Mouse (Mus musculus): ENCODE measurements around the gene Unc5c.

The Unc5c gene

DNA sequence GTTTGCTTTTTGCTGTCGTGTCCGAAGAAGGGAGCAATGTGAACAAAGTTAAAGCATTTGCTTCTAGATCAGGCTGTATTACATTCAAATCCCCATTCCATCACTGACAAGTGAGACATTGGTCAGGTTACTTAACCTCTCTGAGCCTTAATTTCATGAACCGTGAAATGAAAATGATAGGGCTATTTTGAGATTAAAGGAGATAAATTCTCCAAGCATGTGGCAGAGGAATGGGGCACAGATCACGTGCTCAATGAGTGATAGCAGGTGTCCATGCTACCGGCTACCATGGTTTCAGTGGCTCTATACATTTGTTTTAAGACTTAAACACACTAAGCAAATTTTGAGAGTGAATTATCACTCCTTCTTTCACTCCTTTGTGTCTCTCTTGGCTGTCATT is 254.0 kb downstream of the Unc5c start:
- DNase-seq = no peak

DNA sequence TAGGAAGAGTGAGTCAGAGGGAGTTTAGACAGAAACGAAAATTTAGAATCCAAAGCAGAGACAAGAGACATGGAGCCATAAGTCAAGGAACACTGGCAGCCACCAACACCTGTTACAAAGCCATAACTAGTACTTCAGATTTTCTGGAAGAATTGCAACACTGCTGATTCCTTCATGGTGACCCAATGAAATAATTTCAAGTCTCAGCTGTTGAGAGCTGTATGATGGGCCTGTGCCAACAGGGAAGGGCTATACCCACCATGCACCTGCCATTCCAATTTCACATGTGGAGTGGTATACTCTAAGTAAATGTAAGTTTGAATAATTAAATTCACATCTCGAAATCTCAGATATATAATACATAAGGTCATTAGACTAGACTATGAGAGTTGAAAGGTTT is 259.5 kb downstream of the Unc5c start:
- DNase-seq = no peak

DNA sequence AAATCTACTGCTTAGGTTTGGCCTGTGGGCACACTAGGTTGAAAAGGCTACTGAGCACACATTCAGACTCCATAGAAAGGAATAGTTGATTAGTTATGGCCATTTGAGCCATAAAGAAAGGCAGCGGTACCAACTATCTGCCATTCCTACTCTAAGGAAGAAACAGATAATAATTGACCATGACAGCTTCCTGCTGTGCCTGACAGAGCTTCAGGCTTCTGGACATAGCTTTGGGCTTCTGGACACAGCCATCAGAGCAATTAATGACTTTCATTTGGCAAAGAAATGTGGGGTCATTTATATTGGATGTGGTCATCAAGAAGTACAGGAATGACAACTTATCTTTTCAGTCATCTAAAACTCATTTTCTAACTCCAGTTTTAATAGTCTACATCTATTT is 260.4 kb downstream of the Unc5c start:
- DNase-seq = no peak

GRCm38 (mm10) chr3:141733844-141734243 is 268.8 kb downstream of the Unc5c start:
- no peak for DNase-seq

DNA sequence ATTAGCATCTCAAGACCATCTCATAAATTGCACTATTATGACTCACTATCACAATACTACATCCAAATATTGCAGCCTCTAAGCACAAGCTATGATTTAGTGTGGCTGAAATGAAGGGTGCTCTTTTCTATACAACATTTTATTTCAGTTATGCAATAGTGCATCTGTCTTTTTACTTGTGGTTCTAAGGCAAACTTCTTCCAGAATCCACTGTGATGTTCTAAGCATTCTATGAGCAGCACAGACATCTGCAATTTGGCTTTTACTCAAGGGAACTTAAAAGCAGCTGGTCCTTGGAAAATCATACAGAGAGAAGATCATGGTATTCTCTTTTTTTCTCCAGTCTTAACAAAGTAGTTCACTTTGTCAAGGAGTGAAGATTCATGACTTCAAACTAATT is 270.3 kb downstream of the Unc5c start:
- DNase-seq = no peak

DNA sequence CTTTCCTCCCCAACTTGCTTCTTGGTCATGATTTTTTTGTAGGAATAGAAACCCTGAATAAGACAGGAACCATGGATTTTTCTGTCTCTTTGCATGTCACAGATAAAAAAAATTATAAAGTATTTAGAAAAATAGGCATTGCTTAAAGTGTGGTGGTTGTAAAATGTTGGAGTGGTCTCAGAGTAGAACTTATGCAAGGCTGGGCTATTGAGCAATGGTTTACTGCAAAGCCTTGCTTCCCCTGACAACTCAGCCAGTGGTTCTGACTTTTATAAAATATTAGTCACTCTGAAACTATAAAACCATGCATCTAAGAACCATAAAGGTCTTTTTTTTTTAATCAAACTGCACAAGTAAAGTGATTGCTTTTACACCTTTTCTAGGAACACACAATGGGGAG is 280.3 kb downstream of the Unc5c start:
- no peak for DNase-seq

- no peak for DNase-seq
Measured at GRCm38 (mm10) chr3:141748694-141749381, 283.8 kb downstream of the Unc5c start.

GRCm38 (mm10) chr3:141752172-141752571 is 287.2 kb downstream of the Unc5c start:
- DNase-seq = no peak

- no peak for DNase-seq
Measured at GRCm38 (mm10) chr3:141757259-141757658, 292.2 kb downstream of the Unc5c start.

DNA sequence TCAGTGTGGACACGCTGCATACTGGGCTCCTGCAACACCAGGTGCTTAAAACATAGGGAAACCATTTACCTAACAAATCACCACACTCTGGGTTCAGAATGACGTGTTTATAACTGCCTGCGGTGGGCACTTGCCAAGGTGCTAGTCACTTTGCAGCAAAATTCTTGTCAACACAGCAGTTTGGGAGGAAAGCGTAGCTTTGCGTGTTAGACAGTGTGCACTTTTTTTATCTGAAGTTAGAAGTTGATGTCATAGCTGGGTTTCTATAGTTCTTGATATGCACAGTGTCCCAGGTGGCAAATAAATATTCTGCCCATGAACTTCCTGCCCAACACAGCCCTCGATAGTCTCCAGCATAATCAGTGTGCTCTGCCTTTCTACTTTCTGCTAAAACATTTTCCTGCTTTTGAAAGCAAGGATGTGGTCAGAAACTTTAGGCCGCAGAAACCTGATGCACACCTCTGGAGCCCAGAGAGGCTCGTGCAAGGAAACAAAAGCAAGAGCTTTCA is 313.4 kb downstream of the Unc5c start:
- DNase-seq = no peak

GRCm38 (mm10) chr3:141779186-141779585 is 314.2 kb downstream of the Unc5c start:
- no peak for DNase-seq

- DNase-seq = no peak
Measured at GRCm38 (mm10) chr3:141782553-141782952, 317.5 kb downstream of the Unc5c start.

- no peak for DNase-seq
Measured at GRCm38 (mm10) chr3:141791026-141791780, 326.2 kb downstream of the Unc5c start.

- DNase-seq = no peak
Measured at GRCm38 (mm10) chr3:141792106-141792505, 327.1 kb downstream of the Unc5c start.

- DNase-seq = no peak
Measured at GRCm38 (mm10) chr3:141793755-141794154, 328.7 kb downstream of the Unc5c start.

GRCm38 (mm10) chr3:141794371-141794770 is 329.4 kb downstream of the Unc5c start:
- DNase-seq = peak; percentile 2

- no peak for DNase-seq
Measured at GRCm38 (mm10) chr3:141797372-141797771, 332.4 kb downstream of the Unc5c start.

DNA sequence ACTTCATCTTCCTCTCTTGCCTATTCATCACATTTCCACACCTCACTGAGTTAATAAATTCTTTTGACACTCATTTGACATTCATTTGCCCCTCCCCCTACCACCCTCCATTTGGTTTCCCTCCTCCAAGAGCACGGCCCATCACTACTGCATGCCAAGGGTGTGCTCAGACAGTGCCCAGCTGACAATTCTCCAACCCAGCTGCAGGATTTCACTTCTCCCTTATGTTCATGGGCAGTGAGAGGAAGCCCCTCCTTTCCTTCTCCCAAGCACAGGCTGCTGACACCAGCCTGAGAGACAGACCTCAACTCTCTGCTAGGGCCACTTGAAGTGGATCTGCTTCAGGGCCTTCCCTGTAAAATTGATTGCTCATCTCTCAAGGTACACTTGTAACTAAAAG is 332.8 kb downstream of the Unc5c start:
- DNase-seq = peak; percentile 15

- no peak for DNase-seq
Measured at GRCm38 (mm10) chr3:141804133-141804532, 339.1 kb downstream of the Unc5c start.

- DNase-seq = no peak
Measured at GRCm38 (mm10) chr3:141809581-141809980, 344.6 kb downstream of the Unc5c start.

GRCm38 (mm10) chr3:141810944-141811343 is 345.9 kb downstream of the Unc5c start:
- DNase-seq = no peak

GRCm38 (mm10) chr3:141811348-141811747 is 346.3 kb downstream of the Unc5c start:
- DNase-seq = peak; percentile 25

- no peak for DNase-seq
Measured at GRCm38 (mm10) chr3:141814776-141815175, 349.8 kb downstream of the Unc5c start.

- no peak for DNase-seq
Measured at GRCm38 (mm10) chr3:141818615-141819312, 353.7 kb downstream of the Unc5c start.
